ENCODE assay signal across 20 mouse cellular contexts in genomic region chr6:40116225-40116624, GRCm38 (mm10).
A peak's percentile ranks its signal among the peaks of the same experiment; 100 is the strongest.
DNase-seq lines count a peak whose midpoint lies in the region; ATAC-seq and TF ChIP-seq lines count a peak whose summit lies in the region.
"Had no signal": no experiment of that assay in that cellular context is flagged by ENCODE, and none has a peak within 500 bp of the region (broad histone marks: within the 10 kb centered on the region; RNA-seq: fewer than 3 reads in every experiment).

No protein-coding gene starts in this region.

- peak; percentile 41 for DNase-seq in heart, adult 11 months
- no peak for DNase-seq in heart, postnatal 10 days
- DNase-seq in neural tube, embryonic 10.5 days (ENCODE audit: extremely low spot score, low spot score): no peak
- DNase-seq in midbrain, postnatal 0 days (ENCODE audit: low spot score): no peak
- no peak for DNase-seq in urinary bladder, postnatal 4 days (ENCODE audit: low spot score in 2 of 2)
- no peak for DNase-seq in embryo, embryonic 10.5 days (ENCODE audit: low spot score)
- DNase-seq: adrenal gland, postnatal 10 days; cerebellum, adult 11-12 months; cerebellum, adult 9-10 months; cerebellum, postnatal 25 days; gastrocnemius, postnatal 10 days; heart, adult 2 months had no signal

- no peak overlapping the region for H3K4me2 ChIP-seq in neural tube, embryonic 15.5 days
- no peak overlapping the region for H3K4me2 ChIP-seq in midbrain, embryonic 13.5 days (replicated peaks)
- H3K4me2 ChIP-seq in midbrain, postnatal 0 days (ENCODE audit: low read depth, low read length, poor library complexity, severe bottlenecking): no peak overlapping the region
- H3K4me2 ChIP-seq: forebrain, embryonic 13.5 days; heart, embryonic 11.5 days; heart, embryonic 15.5 days had no signal

- no peak overlapping the region for H3K9ac ChIP-seq in neural tube, embryonic 15.5 days (replicated peaks)
- no peak overlapping the region for H3K9ac ChIP-seq in midbrain, embryonic 13.5 days (replicated peaks)
- no peak overlapping the region for H3K9ac ChIP-seq in midbrain, postnatal 0 days (replicated peaks; ENCODE audit: low read length, poor library complexity, severe bottlenecking)
- H3K9ac ChIP-seq: forebrain, embryonic 13.5 days; heart, embryonic 15.5 days had no signal

- H3K27ac ChIP-seq in neural tube, embryonic 15.5 days (replicated peaks): 0 out of 2 replicates have a peak overlapping the region, but pooled peaks have one; percentile 20
- peak overlapping the region; percentile 19; the same call in 1 of the 2 replicates for H3K27ac ChIP-seq in midbrain, embryonic 13.5 days
- peak overlapping the region; percentile 26; the same call in 1 of the 2 replicates for H3K27ac ChIP-seq in midbrain, postnatal 0 days (ENCODE audit: low read depth, low read length)
- H3K27ac ChIP-seq: forebrain, embryonic 13.5 days; heart, adult 2 months; heart, embryonic 15.5 days; hindbrain, embryonic 10.5 days had no signal

- H3K4me1 ChIP-seq in neural tube, embryonic 15.5 days: peaks cover 27% of the 10 kb centered on the region
- H3K4me1 ChIP-seq in midbrain, embryonic 13.5 days (replicated peaks): peaks cover 28% of the 10 kb centered on the region
- H3K4me1 ChIP-seq in midbrain, postnatal 0 days (ENCODE audit: insufficient read depth, low read length): peaks cover 14% of the 10 kb centered on the region
- H3K4me1 ChIP-seq: heart, embryonic 15.5 days; hindbrain, embryonic 10.5 days had no signal

- H3K36me3 ChIP-seq in neural tube, embryonic 15.5 days: no peaks in the 10 kb centered on the region
- no peaks in the 10 kb centered on the region for H3K36me3 ChIP-seq in midbrain, embryonic 13.5 days
- no peaks in the 10 kb centered on the region for H3K36me3 ChIP-seq in midbrain, postnatal 0 days (ENCODE audit: insufficient read depth, low read length)
- H3K36me3 ChIP-seq: heart, embryonic 15.5 days; hindbrain, embryonic 10.5 days had no signal

- no peak overlapping the region for H3K4me3 ChIP-seq in neural tube, embryonic 15.5 days (replicated peaks)
- no peak overlapping the region for H3K4me3 ChIP-seq in midbrain, embryonic 13.5 days (replicated peaks)
- H3K4me3 ChIP-seq in midbrain, postnatal 0 days (ENCODE audit: low read depth, low read length): no peak overlapping the region
- H3K4me3 ChIP-seq: forebrain, embryonic 13.5 days; heart, adult 2 months; heart, embryonic 15.5 days; hindbrain, embryonic 10.5 days had no signal

- no peaks in the 10 kb centered on the region for H3K9me3 ChIP-seq in neural tube, embryonic 15.5 days (replicated peaks)
- no peaks in the 10 kb centered on the region for H3K9me3 ChIP-seq in midbrain, embryonic 13.5 days
- H3K9me3 ChIP-seq in midbrain, postnatal 0 days (ENCODE audit: low read length): no peaks in the 10 kb centered on the region
- H3K9me3 ChIP-seq: forebrain, embryonic 13.5 days; heart, embryonic 15.5 days; hindbrain, embryonic 10.5 days had no signal

- TF ChIP-seq CTCF in midbrain, postnatal 0 days (IDR thresholded peaks at IDR 0.05): no peak

- WGBS in neural tube, embryonic 15.5 days: 49% methylated on average over 3 of the region's 3 CpGs
- 42% methylated on average over 3 of the region's 3 CpGs for WGBS in midbrain, embryonic 13.5 days
- 29% methylated on average over 3 of the region's 3 CpGs for WGBS in midbrain, postnatal 0 days

- intact Hi-C loops in heart, postnatal 10 days (cut with DNase I): no loop called here

- ATAC-seq in neural tube, embryonic 15.5 days (ENCODE audit: low FRiP score): no peak
- no peak for ATAC-seq in midbrain, embryonic 13.5 days
- ATAC-seq in midbrain, postnatal 0 days (ENCODE audit: low FRiP score): no peak
- ATAC-seq: forebrain, embryonic 13.5 days; hindbrain, embryonic 16.5 days; inflammation-experienced regulatory T-cells, adult 6 months had no signal

- no peaks in the 10 kb centered on the region for H3K27me3 ChIP-seq in neural tube, embryonic 15.5 days (replicated peaks)
- no peaks in the 10 kb centered on the region for H3K27me3 ChIP-seq in midbrain, embryonic 13.5 days
- H3K27me3 ChIP-seq in midbrain, postnatal 0 days (ENCODE audit: insufficient read depth, low read length): no peaks in the 10 kb centered on the region
- H3K27me3 ChIP-seq: forebrain, embryonic 13.5 days; heart, embryonic 15.5 days had no signal
